Comparison of ENCODE assay signal across 9 mouse cellular contexts in genomic region chr16:33744622-33745419, GRCm38 (mm10). TPM values are rescaled to one million over a fixed set of nuclear protein-coding genes. Genes with fewer than 3 reads are reported as not detected.
A peak's percentile ranks its signal among the peaks of the same experiment; 100 is the strongest.
DNase-seq lines count a peak whose midpoint lies in the region; ATAC-seq lines count a peak whose summit lies in the region.
"Had no signal": no experiment of that assay in that cellular context is flagged by ENCODE, and none has a peak within 500 bp of the region (broad histone marks: within the 10 kb centered on the region; RNA-seq: fewer than 3 reads in every experiment).

No protein-coding gene starts in this region.

- no peak overlapping the region for H3K4me3 ChIP-seq in neural tube, embryonic 11.5 days (ENCODE audit: low read depth, low read length)

- H3K9me3 ChIP-seq in neural tube, embryonic 11.5 days (ENCODE audit: control insufficient read depth, low read length) = no peaks in the 10 kb centered on the region

- ATAC-seq in neural tube, embryonic 11.5 days (ENCODE audit: insufficient read depth, low FRiP score, low TSS enrichment) = no peak
- peak; percentile 34 for ATAC-seq in common myeloid progenitor, adult 5-6 weeks (replicated peaks; ENCODE audit: low read depth, poor library complexity, severe bottlenecking)
- peak; percentile 61 for ATAC-seq in neutrophil, adult 5-6 weeks (ENCODE audit: extremely low read depth, insufficient number of reproducible peaks, low FRiP score, poor library complexity, severe bottlenecking)

- peak; percentile 64 for DNase-seq in embryo, embryonic 10 days (ENCODE audit: low spot score)
- no peak for DNase-seq in embryo, embryonic 9.5 days (ENCODE audit: extremely low spot score)
- DNase-seq in neural tube, embryonic 11.5 days (ENCODE audit: low spot score) = peak; percentile 50
- no peak for DNase-seq in neural tube, embryonic 10.5 days (ENCODE audit: extremely low spot score, low spot score)
- DNase-seq in layer of hippocampus, postnatal 10 days (ENCODE audit: low spot score in 2 of 2) = peak; percentile 50 to 67
- DNase-seq in gastrocnemius, postnatal 25 days = no peak

- no peak overlapping the region for H3K9ac ChIP-seq in neural tube, embryonic 11.5 days (ENCODE audit: low read length)

- H3K27ac ChIP-seq in neural tube, embryonic 11.5 days (ENCODE audit: low read depth, low read length) = no peak overlapping the region
- H3K27ac ChIP-seq: macrophage had no signal

- H3K27me3 ChIP-seq in neural tube, embryonic 11.5 days (ENCODE audit: control insufficient read depth, insufficient read depth, low read length) = no peaks in the 10 kb centered on the region

- 0 out of 2 replicates have a peak, but pooled peaks cover 2% of the 10 kb centered on the region for H3K36me3 ChIP-seq in neural tube, embryonic 11.5 days (ENCODE audit: control insufficient read depth, insufficient read depth, low read length)

- peaks cover 4% of the 10 kb centered on the region; the same call in 1 of the 2 replicates for H3K4me1 ChIP-seq in neural tube, embryonic 11.5 days (ENCODE audit: control insufficient read depth, insufficient read depth, low read length)

- H3K4me2 ChIP-seq in neural tube, embryonic 11.5 days (ENCODE audit: low read depth) = no peak overlapping the region

- 70% methylated on average over 7 of the region's 7 CpGs for WGBS in neural tube, embryonic 11.5 days

RNA-seq across cellular contexts. Expression of gene Muc13, which starts 49.0 kb away (rescaled TPM):
- polyA plus RNA-seq in neural tube, embryonic 11.5 days (2014; fragmentation: Nextera tagmentation; extraction: Ambion mirVana) = 0.20 and 0.23 TPM in 2 replicates
- 185 and 198 TPM in 2 replicates for total RNA-seq in common myeloid progenitor, adult 5-6 weeks (2017)
- under 1 TPM in 1 of 2 experiments, not detected in 1; 0.11 TPM for total RNA-seq in layer of hippocampus, postnatal 10 days (2021)
- 0.37 and 0.81 TPM in 2 replicates for total RNA-seq in neutrophil, adult 5-6 weeks (2017)
- not detected for total RNA-seq in gastrocnemius, postnatal 25 days (2021)

Comparison
In these comparisons a context has a peak if more than half of its experiments do, and no peak if none do; other contexts are left out.
1. DNase-seq: peak in embryo, embryonic 10 days (single experiment), neural tube, embryonic 11.5 days (single experiment) and layer of hippocampus, postnatal 10 days (2 of 2); none in embryo, embryonic 9.5 days (single experiment), neural tube, embryonic 10.5 days (single experiment) and gastrocnemius, postnatal 25 days (single experiment).
2. RNA of gene Muc13, which starts 49.0 kb away (total RNA-seq): 185 to 198 TPM in common myeloid progenitor, adult 5-6 weeks; 0.37 to 0.81 TPM in neutrophil, adult 5-6 weeks, 0.11 TPM in layer of hippocampus, postnatal 10 days and not detected in gastrocnemius, postnatal 25 days; every median in the first group is over 100 times any median in the second.